Mouse (Mus musculus): Measurements from ENCODE around the gene Osbpl6. TPM values are rescaled to one million over a fixed set of nuclear protein-coding genes. Genes with fewer than 3 reads are reported as not detected.

The Osbpl6 gene
- polyA plus RNA-seq (2014; fragmentation: Illumina TruSeq; extraction: RNeasy Lipid Tissue Mini Kit (QIAGEN cat#74804); ENCODE audit: low read depth, low replicate concordance): 24.5 TPM

DNA sequence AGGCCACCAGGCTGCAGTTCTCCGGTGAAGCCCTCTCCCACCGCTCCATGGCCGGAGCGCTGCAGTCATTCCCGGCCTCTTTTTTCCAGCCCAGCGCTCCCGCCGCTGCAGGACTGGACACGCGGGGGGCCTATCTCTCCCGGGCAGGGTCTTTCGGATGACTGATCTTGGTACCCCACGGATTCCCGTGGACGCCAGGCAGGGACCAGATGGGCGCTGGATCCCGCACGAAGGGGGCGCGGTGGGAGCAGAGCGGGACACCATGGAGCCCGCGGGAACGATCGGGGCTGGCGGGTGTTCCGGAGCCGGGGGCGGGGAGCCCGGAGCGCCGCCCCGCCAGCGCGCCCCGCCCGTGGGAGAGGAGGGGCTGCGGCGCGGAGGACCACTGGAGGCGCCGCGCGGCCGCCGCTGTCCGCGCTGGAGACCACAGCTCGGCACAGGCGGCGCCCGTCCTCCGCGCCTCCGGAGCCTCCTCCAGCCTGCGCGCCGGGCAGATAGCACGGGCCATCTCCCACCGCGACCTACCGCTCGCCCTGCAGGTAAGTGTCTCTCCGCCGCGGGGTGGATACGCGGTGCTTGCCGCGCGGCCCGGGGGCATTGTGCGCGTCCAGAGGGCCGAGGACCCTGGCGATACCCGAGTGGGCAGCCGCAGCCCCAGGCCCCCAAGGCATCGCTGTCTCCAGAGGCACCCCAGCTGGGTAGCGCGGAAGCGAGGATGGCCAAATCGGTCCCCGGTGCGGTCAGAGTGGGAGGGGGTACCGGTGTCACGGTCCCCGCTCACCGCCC is at the start of gene Osbpl6:
Osbpl6 (plus strand) TSS at position 358 of the 786 bp plus-strand sequence.

DNA sequence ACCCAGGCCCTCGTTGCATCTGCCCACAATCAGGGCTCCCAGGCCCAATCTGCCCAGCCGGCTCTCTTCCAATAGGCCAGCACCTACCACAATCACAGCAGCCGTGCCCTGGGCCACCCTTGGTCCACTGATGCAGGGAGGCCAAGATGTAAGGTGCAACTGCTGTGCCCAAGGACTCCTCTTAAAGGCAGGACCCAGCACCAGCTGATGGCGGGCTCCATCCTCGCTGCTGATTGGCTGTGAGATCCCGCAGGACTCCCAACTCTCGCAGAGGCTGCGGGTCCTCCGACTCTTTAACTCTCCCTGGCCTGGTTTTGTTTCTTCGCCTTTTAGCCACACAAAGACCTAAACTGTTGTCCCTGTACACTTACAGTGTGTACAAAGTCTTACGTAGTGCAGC is 46.1 kb upstream of the Osbpl6 start, which contains the start of gene Cyct:
Cyct (minus strand) TSS at position 225 of the 400 bp plus-strand sequence.

DNA sequence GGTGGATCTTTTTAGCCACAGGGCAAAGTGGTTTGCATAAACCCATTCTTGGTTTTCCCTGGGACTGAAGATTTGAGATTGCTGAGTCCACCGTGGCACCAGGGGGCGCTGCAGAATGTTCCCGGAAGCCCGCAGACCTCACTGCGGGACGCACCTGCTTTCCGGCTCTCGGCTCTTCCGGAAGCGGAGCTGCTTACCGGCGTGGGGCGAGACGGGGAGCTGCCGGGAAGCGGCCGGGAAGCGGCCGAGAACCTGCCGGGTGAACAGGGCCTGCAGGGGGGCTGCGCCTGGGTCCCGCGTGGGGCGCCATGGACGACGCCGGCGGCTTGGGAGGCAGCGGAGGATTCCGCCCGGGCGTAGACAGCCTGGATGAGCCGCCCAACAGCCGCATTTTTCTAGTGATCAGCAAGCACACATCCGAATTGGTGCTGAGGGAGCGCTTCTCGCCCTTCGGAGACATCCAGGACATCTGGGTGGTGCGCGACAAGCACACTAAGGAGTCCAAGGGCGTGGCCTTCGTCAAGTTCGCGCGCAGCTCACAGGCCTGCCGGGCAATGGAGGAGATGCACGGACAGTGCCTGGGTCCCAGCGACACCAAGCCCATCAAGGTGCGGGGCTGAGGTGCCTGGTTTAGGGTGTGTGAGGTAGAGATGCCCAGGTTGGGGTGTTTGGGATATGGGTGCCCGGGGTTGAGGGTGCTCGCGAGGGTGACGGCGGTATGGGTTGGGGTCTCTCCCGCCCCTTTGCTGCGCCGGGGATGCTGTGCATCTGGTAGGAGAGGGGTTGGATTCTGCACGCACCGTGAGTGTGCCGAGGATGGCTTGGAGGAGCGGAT is 36.3 kb upstream of the Osbpl6 start, which contains the start of gene Rbm45:
Rbm45 (plus strand) TSS at position 164 of the 835 bp plus-strand sequence.

DNA sequence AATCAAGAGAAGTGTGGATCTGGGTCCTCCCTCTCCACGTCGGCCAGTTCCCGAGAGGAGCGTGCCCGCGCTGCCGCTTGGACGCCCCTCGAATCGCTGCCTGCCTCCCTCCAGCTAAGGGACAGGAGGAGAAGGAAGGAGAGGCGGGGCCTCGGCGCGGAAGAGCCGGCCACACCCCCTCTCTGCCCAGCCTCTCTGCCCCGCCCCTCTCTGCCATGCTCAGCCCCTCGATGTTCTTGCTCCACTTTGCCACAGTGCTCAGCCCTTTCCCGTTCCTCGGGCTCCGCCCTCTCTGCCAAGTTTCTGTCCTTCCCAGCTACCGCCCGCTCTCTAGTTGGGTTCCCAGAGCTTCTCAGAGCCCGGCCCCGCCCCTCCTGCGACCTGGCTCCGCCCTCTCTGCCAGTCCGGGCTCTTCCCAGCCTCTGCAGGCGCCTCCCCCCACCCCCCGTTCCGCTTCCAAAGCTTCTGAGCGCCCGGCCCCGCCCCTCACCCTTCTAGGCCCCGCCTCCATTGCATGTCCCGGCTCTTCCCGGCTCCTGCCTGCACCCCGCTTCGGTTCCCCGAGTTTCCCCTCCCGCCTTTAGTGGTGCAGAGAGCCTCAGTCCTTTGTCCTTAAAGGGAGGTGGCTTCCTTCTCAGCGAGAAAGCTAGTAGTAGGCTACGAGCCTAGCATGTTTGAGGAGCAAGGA is 241.7 kb downstream of the Osbpl6 start, which contains the start of the genes Prkra and Pjvk:
Prkra (minus strand) TSS at position 133 of the 688 bp plus-strand sequence.
Pjvk (plus strand) TSS at position 594 of the 688 bp plus-strand sequence.

Other genes starting within 250 kb of the Osbpl6 start
- 1.3 TPM for gene Pde11a, start 67.7 kb upstream of the Osbpl6 start, polyA plus RNA-seq (2014; fragmentation: Illumina TruSeq; extraction: RNeasy Lipid Tissue Mini Kit (QIAGEN cat#74804); ENCODE audit: low read depth, low replicate concordance)
- 0.82 TPM for gene Cyct, start 46.1 kb upstream of the Osbpl6 start, polyA plus RNA-seq (2014; fragmentation: Illumina TruSeq; extraction: RNeasy Lipid Tissue Mini Kit (QIAGEN cat#74804); ENCODE audit: low read depth, low replicate concordance)
- gene Rbm45, start 36.5 kb upstream of the Osbpl6 start, polyA plus RNA-seq (2014; fragmentation: Illumina TruSeq; extraction: RNeasy Lipid Tissue Mini Kit (QIAGEN cat#74804); ENCODE audit: low read depth, low replicate concordance): 38.1 TPM
- gene Prkra, start 241.5 kb downstream of the Osbpl6 start, polyA plus RNA-seq (2014; fragmentation: Illumina TruSeq; extraction: RNeasy Lipid Tissue Mini Kit (QIAGEN cat#74804); ENCODE audit: low read depth, low replicate concordance): 57.5 TPM
- not detected for gene Pjvk, start 242.0 kb downstream of the Osbpl6 start, polyA plus RNA-seq (2014; fragmentation: Illumina TruSeq; extraction: RNeasy Lipid Tissue Mini Kit (QIAGEN cat#74804); ENCODE audit: low read depth, low replicate concordance)